Mouse (Mus musculus): ENCODE results near the gene Snx20. TPM values are rescaled to one million over a fixed set of nuclear protein-coding genes. Genes with fewer than 3 reads are reported as not detected.
A peak's percentile ranks its signal among the peaks of the same experiment; 100 is the strongest.

Gene Snx20
- total and polyA plus RNA-seq, 3 experiments, result 69.1 to 117 (median 93.1) TPM

DNA sequence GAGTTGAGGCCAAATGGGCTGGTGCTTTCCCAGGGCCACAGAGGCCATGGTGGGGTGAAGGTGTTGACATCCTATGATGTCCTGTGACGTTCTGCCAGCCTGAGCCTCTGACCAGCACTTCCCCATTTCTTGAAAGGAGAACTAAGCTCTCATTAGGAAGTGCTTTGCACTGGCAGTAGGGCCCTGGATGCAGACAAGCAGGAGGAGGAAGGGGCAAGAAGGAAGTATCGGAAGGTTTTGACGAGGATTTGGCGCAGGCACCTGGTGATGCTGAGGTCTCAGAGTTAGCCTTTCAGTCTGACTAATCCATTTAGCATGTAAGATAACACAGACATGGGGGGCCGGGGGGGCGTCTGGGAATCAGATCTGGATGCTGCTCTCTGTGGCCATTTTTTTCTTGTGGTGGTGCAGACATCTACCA, 26.5 kb upstream of the Snx20 start (continued):
- TF ChIP-seq HCFC1 (IDR thresholded peaks at IDR 0.05; ENCODE audit: low read depth, low read length) (peak; percentile 59), MAFK (IDR thresholded peaks at IDR 0.05; ENCODE audit: insufficient replicate concordance, low read length) (no peak), CHD1 (IDR thresholded peaks at IDR 0.05; ENCODE audit: low read depth, low read length) (0 out of 2 replicates have a peak, but pooled peaks have one; percentile 0), USF1 (IDR thresholded peaks at IDR 0.05; ENCODE audit: low read depth, low read length) (no peak), JUN (IDR thresholded peaks at IDR 0.05; ENCODE audit: insufficient read depth, low read depth, low read length) (no peak; the same call in 1 of the 2 replicates), EP300 (IDR thresholded peaks at IDR 0.05; ENCODE audit: low read length) (peak; percentile 79)

GRCm38 (mm10) chr8:88659873-88660272, 23.9 kb upstream of the Snx20 start:
- DNase-seq (ENCODE audit: extremely low read depth), result no peak
- Histone ChIP-seq H3K4me3 (replicated peaks in 1 of 3; ENCODE audit: low read depth in 2 of 3, low read length in 2 of 3, poor library complexity in 1 of 3) (no peak overlapping the region), H3K36me3 (replicated peaks in 1 of 2; ENCODE audit: control insufficient read depth in 1 of 2, insufficient read depth in 1 of 2, low read length in 1 of 2) (peaks cover 52 to 84% of the 10 kb centered on the region in 2 experiments), H3K4me1 (ENCODE audit: control insufficient read depth in 1 of 2, insufficient read depth in 2 of 2) (peaks cover 41 to 66% of the 10 kb centered on the region in 2 experiments), H3K9ac (ENCODE audit: insufficient read depth, low read depth) (no peak overlapping the region), H3K79me2 (replicated peaks; ENCODE audit: control insufficient read depth, extremely low read depth, insufficient read depth, poor library complexity, severe bottlenecking) (peaks cover 21% of the 10 kb centered on the region), H3K4me2 (ENCODE audit: insufficient read depth, low read depth, poor library complexity, severe bottlenecking) (no peak overlapping the region), H3K27ac (ENCODE audit: insufficient read depth, low read depth) (no peak overlapping the region), H3K27me3 (replicated peaks) (no peaks in the 10 kb centered on the region), H3K9me3 (replicated peaks; ENCODE audit: low read length) (peaks cover 6% of the 10 kb centered on the region)
- dilution Hi-C loops (cut with MboI; ENCODE audit: extremely low pct_ligation_motif_present, extremely low pct_unique_long_range_greater_than_20kb, low sequenced_read_pairs) (no loop called here), in situ Hi-C loops (cut with MboI; ENCODE audit: low pct_ligation_motif_present, low pct_unique_long_range_greater_than_20kb, low sequenced_read_pairs) (no loop called here)
- TF ChIP-seq IRF4 (IDR thresholded peaks at IDR 0.05; ENCODE audit: low read depth, low read length) (no peak), HCFC1 (IDR thresholded peaks at IDR 0.05; ENCODE audit: low read depth, low read length) (no peak), ETS1 (conservative IDR thresholded peaks at IDR 0.05; ENCODE audit: low read depth, low read length) (no peak), BHLHE40 (IDR thresholded peaks at IDR 0.05; ENCODE audit: low read depth, low read length) (no peak), TCF12 (IDR thresholded peaks at IDR 0.05; ENCODE audit: low read depth, low read length) (no peak), JUND (conservative IDR thresholded peaks at IDR 0.05; ENCODE audit: low read depth, low read length) (no peak), MXI1 (IDR thresholded peaks at IDR 0.05; ENCODE audit: low read depth, low read length) (no peak), MAX (IDR thresholded peaks at IDR 0.05; ENCODE audit: low read length) (no peak), SMC3 (IDR thresholded peaks at IDR 0.05; ENCODE audit: low read depth, low read length) (no peak), MAFK (IDR thresholded peaks at IDR 0.05; ENCODE audit: insufficient replicate concordance, low read length) (no peak), RCOR1 (conservative IDR thresholded peaks at IDR 0.05; ENCODE audit: low read depth, low read length) (no peak), CHD2 (IDR thresholded peaks at IDR 0.05; ENCODE audit: low read length) (no peak), NELFE (IDR thresholded peaks at IDR 0.05; ENCODE audit: low read depth, low read length) (no peak), POLR2A (IDR thresholded peaks at IDR 0.05; ENCODE audit: low read depth, low read length) (no peak), RAD21 (IDR thresholded peaks at IDR 0.05; ENCODE audit: low read depth, low read length) (no peak)

- H3K4me1 ChIP-seq (ENCODE audit: control insufficient read depth in 1 of 2, insufficient read depth in 2 of 2), result peaks cover 38 to 60% of the 10 kb centered on the region in 2 experiments
- no peak for DNase-seq (ENCODE audit: extremely low read depth)
- H3K36me3 ChIP-seq (replicated peaks in 1 of 2; ENCODE audit: control insufficient read depth in 1 of 2, insufficient read depth in 1 of 2, low read length in 1 of 2), result peaks cover 37 to 80% of the 10 kb centered on the region in 2 experiments
- no peak overlapping the region for H3K4me2 ChIP-seq (ENCODE audit: insufficient read depth, low read depth, poor library complexity, severe bottlenecking)
- no peak overlapping the region for H3K9ac ChIP-seq (ENCODE audit: insufficient read depth, low read depth)
- in situ Hi-C loops (cut with MboI; ENCODE audit: low pct_ligation_motif_present, low pct_unique_long_range_greater_than_20kb, low sequenced_read_pairs) (no loop called here), dilution Hi-C loops (cut with MboI; ENCODE audit: extremely low pct_ligation_motif_present, extremely low pct_unique_long_range_greater_than_20kb, low sequenced_read_pairs) (no loop called here)
- no peaks in the 10 kb centered on the region for H3K27me3 ChIP-seq (replicated peaks)
- peaks cover 6% of the 10 kb centered on the region for H3K9me3 ChIP-seq (replicated peaks; ENCODE audit: low read length)
- H3K27ac ChIP-seq (ENCODE audit: insufficient read depth, low read depth), result no peak overlapping the region
- no peak overlapping the region for H3K4me3 ChIP-seq (replicated peaks in 1 of 3; ENCODE audit: low read depth in 2 of 3, low read length in 2 of 3, poor library complexity in 1 of 3)
- TF ChIP-seq MYC (IDR thresholded peaks at IDR 0.05; ENCODE audit: low read depth, low read length), result no peak
- TF ChIP-seq ZNF384 (IDR thresholded peaks at IDR 0.05; ENCODE audit: low read depth, low read length), result no peak
- no peak for TF ChIP-seq TBP (conservative IDR thresholded peaks at IDR 0.05; ENCODE audit: low read depth, low read length)
- no peak for TF ChIP-seq JUND (conservative IDR thresholded peaks at IDR 0.05; ENCODE audit: low read depth, low read length)
- TF ChIP-seq SIN3A (IDR thresholded peaks at IDR 0.05; ENCODE audit: low read length), result no peak
- no peak for TF ChIP-seq USF1 (IDR thresholded peaks at IDR 0.05; ENCODE audit: low read depth, low read length)
- TF ChIP-seq MEF2A (IDR thresholded peaks at IDR 0.05; ENCODE audit: borderline replicate concordance, low read depth, low read length), result no peak
- TF ChIP-seq ELF1 (IDR thresholded peaks at IDR 0.05; ENCODE audit: low read depth, low read length), result no peak
- TF ChIP-seq MXI1 (IDR thresholded peaks at IDR 0.05; ENCODE audit: low read depth, low read length), result no peak
- TF ChIP-seq USF2 (conservative IDR thresholded peaks at IDR 0.05; ENCODE audit: low read depth, low read length), result no peak
- no peak for TF ChIP-seq EP300 (IDR thresholded peaks at IDR 0.05; ENCODE audit: low read length)
- no peak for TF ChIP-seq TCF12 (IDR thresholded peaks at IDR 0.05; ENCODE audit: low read depth, low read length)
- TF ChIP-seq NELFE (IDR thresholded peaks at IDR 0.05; ENCODE audit: low read depth, low read length), result no peak
- no peak for TF ChIP-seq ETS1 (conservative IDR thresholded peaks at IDR 0.05; ENCODE audit: low read depth, low read length)
- TF ChIP-seq HCFC1 (IDR thresholded peaks at IDR 0.05; ENCODE audit: low read depth, low read length), result no peak
- no peak for TF ChIP-seq GABPA (IDR thresholded peaks at IDR 0.05; ENCODE audit: insufficient replicate concordance, low read depth, low read length)
- TF ChIP-seq CTCF (conservative IDR thresholded peaks at IDR 0.05 in 1 of 2, IDR thresholded peaks at IDR 0.05 in 1 of 2; ENCODE audit: low read depth in 2 of 2, low read length in 2 of 2), result no peak
- TF ChIP-seq SMC3 (IDR thresholded peaks at IDR 0.05; ENCODE audit: low read depth, low read length), result no peak
- TF ChIP-seq MAX (IDR thresholded peaks at IDR 0.05; ENCODE audit: low read length), result no peak
- TF ChIP-seq ZKSCAN1 (IDR thresholded peaks at IDR 0.05; ENCODE audit: borderline replicate concordance, low read depth, low read length), result no peak
- peaks cover 51% of the 10 kb centered on the region for H3K79me2 ChIP-seq (replicated peaks; ENCODE audit: control insufficient read depth, extremely low read depth, insufficient read depth, poor library complexity, severe bottlenecking)
Observed at GRCm38 (mm10) chr8:88655334-88655733, 19.4 kb upstream of the Snx20 start.
